Mouse (Mus musculus) testis, adult 2 months (tissue): ENCODE results near the gene Lpar6.

Experiments
- CTCF ChIP-seq: fragments of 200-500 bp; IDR thresholded peaks from 2 replicates; pipeline ENCODE4 v1.5.1; 2012; ENCODE audit warnings: low read depth, mild to moderate bottlenecking, inconsistent platforms, low read length, moderate library complexity; ENCODE audit not compliant: control insufficient read depth, insufficient read depth, insufficient replicate concordance
- POLR2A ChIP-seq: fragments of 200-500 bp; IDR thresholded peaks from 2 replicates; pipeline ENCODE4 v1.6.1; 2012; ENCODE audit warnings: low read depth, mild to moderate bottlenecking, inconsistent platforms, low read length, moderate library complexity; ENCODE audit not compliant: control insufficient read depth

GRCm38 (mm10) chr14:73252276-73252675, 14.6 kb downstream of the Lpar6 start:
- TF ChIP-seq CTCF (no peak), POLR2A (no peak)
